Mouse (Mus musculus) heart, adult 2 months (tissue): ENCODE measurements around the gene Barx1. TPM values are rescaled to one million over a fixed set of nuclear protein-coding genes. Genes with fewer than 3 reads are reported as not detected.

Experiments
- DNase-seq, 2 experiments: peaks; one replicate each; pipeline ENCODE4 v3.0.0; 2021
- H3K27ac ChIP-seq: fragments of 200-600 bp; 2 replicates; pipeline ENCODE4 v1.8.1; 2022
- H3K27me3 ChIP-seq: fragments of 200-500 bp; 2 replicates; pipeline ENCODE4 v1.6.1; 2012; ENCODE audit warnings: mild to moderate bottlenecking, low read length, inconsistent platforms, mixed read lengths; ENCODE audit not compliant: control insufficient read depth, insufficient read depth
- H3K36me3 ChIP-seq: fragments of 200-500 bp; 2 replicates; pipeline ENCODE4 v1.6.1; 2012; ENCODE audit warnings: low read length, inconsistent platforms; ENCODE audit not compliant: control insufficient read depth, insufficient read depth
- H3K4me1 ChIP-seq: fragments of 200-500 bp; 2 replicates; pipeline ENCODE4 v1.6.1; 2011; ENCODE audit warnings: low read length; ENCODE audit not compliant: control insufficient read depth, insufficient read depth
- H3K4me3 ChIP-seq: fragments of 200-600 bp; 2 replicates; pipeline ENCODE4 v1.8.1; 2022
- H3K79me2 ChIP-seq: fragments of 200-500 bp; replicated peaks from 2 replicates; pipeline ENCODE4 v1.6.1; 2012; ENCODE audit warnings: mild to moderate bottlenecking, inconsistent platforms, low read length, moderate library complexity, mixed read lengths; ENCODE audit not compliant: control insufficient read depth, insufficient read depth
- H3K9ac ChIP-seq: fragments of 200-500 bp; 2 replicates; pipeline ENCODE4 v1.6.1; 2012; ENCODE audit warnings: low read depth, mild to moderate bottlenecking, control low read depth, inconsistent platforms, low read length, mixed read lengths
- CTCF ChIP-seq: fragments of 200-600 bp; IDR thresholded peaks from 2 replicates; pipeline ENCODE4 v1.8.1; 2022; ENCODE audit warnings: antibody characterized with exemption, mild to moderate bottlenecking, moderate library complexity
- EP300 ChIP-seq: fragments of 200-500 bp; IDR thresholded peaks from 2 replicates; pipeline ENCODE4 v1.6.1; 2011; ENCODE audit warnings: low read depth, low read length, control low read depth; ENCODE audit not compliant: insufficient read depth
- POLR2A ChIP-seq: fragments of 200-500 bp; IDR thresholded peaks from 2 replicates; pipeline ENCODE4 v1.6.1; 2011; ENCODE audit warnings: mild to moderate bottlenecking, low read depth, low read length, control low read depth; ENCODE audit not compliant: insufficient read depth
- WGBS: fragments of 180-500 bp; shearing (Covaris S2); methylation state at CpG from one replicate; pipeline ENCODE4 v1.1.7; 2018; 5-methylcytosine and 5-hydroxymethylcytosine counted together
- intact Hi-C: fragments of 180-260 bp; cut with DNase I; formaldehyde crosslinking; loops from one replicate; pipeline ENCODE4 v1.15.1; 2025
- polyA plus RNA-seq: library from polyadenylated mRNA; depleted of rRNA; stranded (reverse); fragments of >200 nt; gene quantifications from 2 replicates; pipeline ENCODE4 v1.2.3, GENCODE M21; 2012
- total RNA-seq, 2 experiments: library from RNA; stranded (reverse); gene quantifications; 2 replicates each; pipeline ENCODE4 v1.2.3; 2021

Barx1 gene
- total and polyA plus RNA-seq, 3 experiments: 0.14 TPM; not detected in 2

GRCm38 (mm10) chr13:48668091-48668975, 5.5 kb downstream of the Barx1 start:
- Histone ChIP-seq H3K4me3 (no peak overlapping the region), H3K79me2 (no peaks in the 10 kb centered on the region), H3K4me1 (no peaks in the 10 kb centered on the region), H3K9ac (no peak overlapping the region), H3K36me3 (no peaks in the 10 kb centered on the region), H3K27me3 (peaks cover 34% of the 10 kb centered on the region), H3K27ac (no peak overlapping the region)
- intact Hi-C loops: no loop called here
- DNase-seq: no peak
- no peak for TF ChIP-seq POLR2A
- TF ChIP-seq CTCF: no peak
- 6% methylated on average over 33 of the region's 33 CpGs for WGBS

DNA sequence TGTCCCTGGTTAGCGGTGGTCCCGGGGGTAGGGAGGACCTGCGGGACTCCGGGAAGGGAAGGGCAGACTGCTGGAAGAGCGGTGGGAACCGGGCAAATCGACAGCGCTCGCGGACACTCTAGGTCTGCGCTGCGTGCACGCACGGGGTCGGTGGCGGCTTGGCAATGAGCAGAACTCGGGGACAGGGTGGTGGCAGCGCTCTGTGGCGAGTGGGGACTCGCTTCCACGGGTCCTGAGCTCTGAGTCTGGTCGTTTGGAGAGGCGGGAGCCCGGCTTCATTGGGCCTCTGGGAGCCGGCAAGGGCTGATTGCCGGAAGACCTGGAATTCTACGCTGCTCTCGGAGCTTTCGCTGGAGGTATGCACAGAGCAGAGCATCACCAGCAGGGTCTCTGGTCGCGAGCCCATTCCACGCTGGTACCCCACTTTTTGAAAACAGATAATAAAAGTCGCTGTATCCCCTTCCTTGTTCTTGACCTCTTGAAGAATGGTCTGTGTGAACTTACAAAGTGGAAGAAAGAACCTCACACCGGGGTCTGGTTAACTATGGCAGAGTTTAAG, 6.3 kb downstream of the Barx1 start:
- Histone ChIP-seq H3K4me1 (no peaks in the 10 kb centered on the region), H3K36me3 (no peaks in the 10 kb centered on the region), H3K9ac (no peak overlapping the region), H3K4me3 (peak overlapping the region; percentile 26; the same call in 1 of the 2 replicates), H3K27ac (no peak overlapping the region), H3K79me2 (no peaks in the 10 kb centered on the region), H3K27me3 (peaks cover 28% of the 10 kb centered on the region)
- intact Hi-C loops: no loop called here
- peak in 1 of 2 experiments; percentile 34 for DNase-seq
- TF ChIP-seq CTCF (no peak), POLR2A (no peak), EP300 (no peak)
- WGBS: 2% methylated on average over 34 of the region's 34 CpGs

- Histone ChIP-seq H3K4me3 (no peak overlapping the region), H3K4me1 (no peaks in the 10 kb centered on the region), H3K79me2 (no peaks in the 10 kb centered on the region), H3K9ac (no peak overlapping the region), H3K27ac (no peak overlapping the region), H3K27me3 (peaks cover 13% of the 10 kb centered on the region), H3K36me3 (no peaks in the 10 kb centered on the region)
- intact Hi-C loops: no loop called here
- TF ChIP-seq CTCF (no peak), EP300 (no peak), POLR2A (no peak)
- WGBS: 2% methylated on average over 24 of the region's 24 CpGs
- no peak for DNase-seq
Measured at GRCm38 (mm10) chr13:48672312-48672840, 9.6 kb downstream of the Barx1 start.

DNA sequence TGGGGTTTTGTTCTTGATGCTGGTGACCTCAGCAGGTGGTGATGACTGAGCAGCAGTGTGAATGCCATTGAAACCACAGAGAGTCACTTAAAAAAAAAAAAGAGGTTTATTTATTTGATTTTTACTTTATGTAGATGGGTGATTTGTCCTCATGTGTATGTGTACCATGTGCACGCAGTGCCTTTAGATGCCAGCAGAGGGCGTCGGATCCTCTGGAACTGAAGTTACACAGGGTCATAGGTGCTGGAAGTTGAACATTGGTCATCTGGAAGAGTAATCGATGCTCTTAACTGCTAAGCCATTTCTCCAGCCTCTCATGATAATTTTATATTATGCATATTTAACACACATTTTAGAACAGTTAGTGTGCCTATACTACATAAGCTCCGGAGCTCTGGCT, 11.8 kb downstream of the Barx1 start:
- Histone ChIP-seq H3K27ac (no peak overlapping the region), H3K27me3 (peaks cover 7% of the 10 kb centered on the region; the same call in 1 of the 2 replicates), H3K4me1 (no peaks in the 10 kb centered on the region), H3K9ac (no peak overlapping the region), H3K36me3 (no peaks in the 10 kb centered on the region), H3K79me2 (no peaks in the 10 kb centered on the region), H3K4me3 (no peak overlapping the region)
- TF ChIP-seq CTCF (no peak), POLR2A (no peak), EP300 (no peak)
- intact Hi-C loops: no loop called here
- WGBS: 81% methylated on average over 5 of the region's 5 CpGs
- DNase-seq: no peak

DNA sequence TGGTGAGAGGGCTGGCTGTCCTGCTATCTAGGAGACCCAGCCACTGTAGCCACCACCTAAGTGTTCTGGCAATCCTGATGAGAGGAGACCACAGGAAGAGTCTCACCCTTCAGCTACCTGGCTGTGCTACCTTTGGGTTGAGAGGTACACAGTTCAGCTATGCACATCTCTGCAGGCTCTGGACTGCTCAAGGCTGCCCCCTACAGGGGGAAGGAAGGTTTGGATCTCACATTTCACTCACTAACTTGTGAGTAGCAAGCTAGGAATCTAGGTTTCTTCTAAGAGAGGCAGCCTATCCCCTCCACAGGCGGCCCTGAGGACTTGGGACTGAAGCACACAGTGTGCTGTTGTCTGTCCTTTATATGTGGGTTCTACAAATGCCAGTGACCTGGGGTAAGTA, 16.6 kb downstream of the Barx1 start:
- intact Hi-C loops: no loop called here
- DNase-seq: no peak
- H3K36me3 ChIP-seq: no peaks in the 10 kb centered on the region
- TF ChIP-seq CTCF (peak; percentile 60), POLR2A (no peak)
- H3K27ac ChIP-seq: no peak overlapping the region
- no peaks in the 10 kb centered on the region for H3K4me1 ChIP-seq
- H3K9ac ChIP-seq: no peak overlapping the region
- H3K27me3 ChIP-seq: no peaks in the 10 kb centered on the region
- no peaks in the 10 kb centered on the region for H3K79me2 ChIP-seq
- WGBS: 38% methylated on average over 1 of the region's 1 CpGs
- H3K4me3 ChIP-seq: no peak overlapping the region

GRCm38 (mm10) chr13:48686666-48687065, 23.9 kb downstream of the Barx1 start:
- TF ChIP-seq CTCF (no peak), EP300 (no peak), POLR2A (no peak)
- Histone ChIP-seq H3K4me3 (no peak overlapping the region), H3K79me2 (no peaks in the 10 kb centered on the region), H3K9ac (no peak overlapping the region), H3K36me3 (no peaks in the 10 kb centered on the region), H3K27ac (no peak overlapping the region), H3K4me1 (no peaks in the 10 kb centered on the region), H3K27me3 (no peaks in the 10 kb centered on the region)
- WGBS: 59% methylated on average over 5 of the region's 5 CpGs
- intact Hi-C loops: no loop called here
- no peak for DNase-seq
